Mouse (Mus musculus) G1E (cell line): ENCODE measurements around the gene Alpi.

Source experiments
- CTCF ChIP-seq: IDR thresholded peaks from 2 replicates; pipeline ENCODE4 v1.5.1; 2012; ENCODE audit warnings: low read depth, low read length, inconsistent platforms, mixed read lengths
- GATA1 ChIP-seq: IDR thresholded peaks from 2 replicates; pipeline ENCODE4 v1.6.1; 2012; ENCODE audit warnings: borderline replicate concordance, low read length, inconsistent platforms, mixed read lengths
- POLR2AphosphoS5 ChIP-seq: IDR thresholded peaks from 2 replicates; pipeline ENCODE4 v1.6.1; 2012; ENCODE audit warnings: low read depth, low read length, inconsistent platforms; ENCODE audit not compliant: insufficient replicate concordance

DNA sequence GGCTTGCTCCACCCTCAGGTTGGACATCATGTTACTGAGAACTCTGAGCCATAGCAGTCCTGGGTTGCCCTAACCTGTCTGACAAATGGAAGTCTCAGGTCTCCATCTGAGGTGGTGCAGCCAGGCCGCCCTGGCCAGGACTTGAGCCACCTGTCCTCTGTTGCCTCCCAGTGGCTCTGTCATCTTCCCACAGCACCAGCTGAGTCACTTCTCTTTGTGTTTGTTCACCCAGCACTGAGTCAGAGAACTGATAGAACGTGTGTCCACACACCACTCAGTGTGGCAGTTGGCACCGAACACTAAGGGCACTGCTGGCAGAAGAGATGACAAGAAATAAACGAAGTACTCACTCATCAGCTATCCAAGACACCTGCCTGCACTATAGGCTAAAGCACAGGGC is 50.0 kb downstream of the Alpi start:
- TF ChIP-seq CTCF = no peak
- no peak for TF ChIP-seq POLR2AphosphoS5
- no peak for TF ChIP-seq GATA1
